Mouse (Mus musculus) neutrophil, adult 5-6 weeks (primary cell): ENCODE results near the gene Kiz. TPM values are rescaled to one million over a fixed set of nuclear protein-coding genes. Genes with fewer than 3 reads are reported as not detected.
A peak's percentile ranks its signal among the peaks of the same experiment; 100 is the strongest.

Source experiments
- ATAC-seq: fragments of 151-379, 151-347 bp; 2 replicates; pipeline ENCODE4 v1.8.0; 2017; ENCODE audit warnings: mild to moderate bottlenecking, moderate TSS enrichment; ENCODE audit not compliant: insufficient number of reproducible peaks, poor library complexity, low FRiP score, severe bottlenecking; ENCODE audit errors: extremely low read depth
- total RNA-seq: library from RNA; stranded (forward); fragments of 200-1000 nt; gene quantifications from 2 replicates; pipeline ENCODE4 v1.2.3, GENCODE M21; 2017

Gene Kiz
- total RNA-seq, 1 experiment from 2014 or later = 37.2 TPM

- no peak for ATAC-seq
Measured at GRCm38 (mm10) chr2:146956366-146956765, 100.7 kb downstream of the Kiz start.

DNA sequence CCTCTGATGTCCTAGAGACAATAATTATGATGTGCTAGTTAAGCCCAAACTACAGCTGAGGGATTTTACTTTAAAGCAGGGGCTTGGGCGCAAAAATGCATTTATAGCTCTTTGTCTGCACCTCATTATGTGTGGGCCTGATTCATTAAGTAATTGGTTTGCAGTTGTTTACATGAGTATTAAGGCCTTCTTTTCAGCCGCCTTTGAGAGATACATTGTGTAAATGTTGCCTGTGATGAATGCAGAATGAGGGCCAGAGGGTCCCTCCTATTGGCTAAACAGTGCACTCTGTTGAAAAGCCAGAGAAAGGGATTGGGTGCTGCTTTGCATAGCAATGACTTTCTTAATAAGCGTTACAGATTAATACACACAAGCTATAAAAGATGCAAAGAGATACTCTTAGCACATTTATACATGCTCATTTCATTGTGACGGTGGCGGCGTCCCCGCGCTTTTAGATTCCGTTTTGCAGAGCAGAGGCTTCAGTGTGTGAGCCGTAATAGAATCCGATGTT, 102.8 kb downstream of the Kiz start:
- ATAC-seq = no peak

- peak; percentile 83; the same call in 1 of the 2 replicates for ATAC-seq
Measured at GRCm38 (mm10) chr2:146958951-146959821, 103.5 kb downstream of the Kiz start.

- ATAC-seq = no peak
Measured at GRCm38 (mm10) chr2:146975024-146975423, 119.4 kb downstream of the Kiz start.

DNA sequence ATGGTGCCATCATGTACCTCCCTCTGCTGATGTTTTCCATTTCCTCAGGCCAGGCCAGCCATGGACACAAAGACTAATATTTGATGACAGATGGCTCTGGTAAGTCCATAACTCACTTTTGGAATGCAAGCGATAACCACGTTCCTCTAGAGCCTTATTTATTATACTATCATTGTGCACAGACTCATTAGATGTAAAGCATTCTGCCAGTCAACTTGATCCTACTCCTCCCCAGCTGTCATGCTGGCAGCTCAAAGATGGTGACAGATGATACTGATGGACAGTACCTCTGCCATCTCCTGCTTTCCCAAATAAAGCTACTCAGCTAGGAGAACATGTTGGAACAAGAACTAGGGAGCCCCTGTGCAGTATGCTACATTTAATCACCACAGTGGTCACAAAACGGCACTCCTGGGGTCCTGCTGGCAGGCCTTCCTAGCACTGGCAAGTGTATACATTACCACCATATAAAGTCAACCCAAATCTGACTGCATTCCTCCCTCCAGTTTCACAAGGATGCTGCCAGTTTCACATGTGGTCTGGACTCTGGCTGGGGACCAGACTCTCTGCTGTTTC, 119.9 kb downstream of the Kiz start:
- ATAC-seq = no peak

DNA sequence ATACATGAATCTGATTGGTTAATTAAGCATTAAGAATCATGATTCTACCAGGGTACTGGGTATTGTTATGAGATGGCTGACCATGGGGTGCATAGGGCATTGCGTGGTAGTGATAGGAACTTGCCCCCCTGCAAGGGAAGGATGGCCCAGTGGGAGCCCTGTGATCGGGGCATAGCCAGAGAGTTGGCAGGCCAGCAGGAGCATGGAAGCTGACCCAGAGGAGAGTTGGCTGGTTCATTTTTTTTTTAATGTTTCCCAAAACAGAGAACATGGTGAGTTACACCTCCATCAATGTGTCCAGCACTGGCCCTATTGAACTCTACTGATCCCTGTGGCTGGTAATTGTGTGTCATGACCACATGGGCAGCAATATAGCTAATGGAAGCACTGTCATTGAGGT, 127.1 kb downstream of the Kiz start:
- no peak for ATAC-seq

DNA sequence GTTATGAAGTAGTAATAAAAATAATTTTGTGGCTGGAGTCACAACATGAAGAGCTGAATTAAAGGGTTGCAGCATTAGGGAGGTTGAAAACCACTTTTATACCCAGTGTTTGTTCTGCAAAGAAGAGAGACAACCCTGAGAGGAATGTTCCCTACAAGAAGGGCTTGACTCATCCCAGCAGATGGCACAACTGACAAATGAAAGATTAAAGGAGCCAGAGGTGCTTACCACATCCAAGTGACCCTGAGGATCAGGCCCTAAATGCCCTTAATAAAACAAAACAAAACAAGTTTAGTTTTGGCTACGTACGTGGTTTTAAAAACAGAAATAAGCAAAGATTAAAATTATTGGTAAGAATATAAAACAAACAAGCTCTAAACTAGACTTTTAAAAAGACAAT, 129.2 kb downstream of the Kiz start:
- no peak for ATAC-seq

- ATAC-seq = no peak
Measured at GRCm38 (mm10) chr2:146985807-146986206, 130.1 kb downstream of the Kiz start.

- ATAC-seq = no peak
Measured at GRCm38 (mm10) chr2:146986429-146986828, 130.8 kb downstream of the Kiz start.

- no peak for ATAC-seq
Measured at GRCm38 (mm10) chr2:147007265-147007664, 151.6 kb downstream of the Kiz start.

DNA sequence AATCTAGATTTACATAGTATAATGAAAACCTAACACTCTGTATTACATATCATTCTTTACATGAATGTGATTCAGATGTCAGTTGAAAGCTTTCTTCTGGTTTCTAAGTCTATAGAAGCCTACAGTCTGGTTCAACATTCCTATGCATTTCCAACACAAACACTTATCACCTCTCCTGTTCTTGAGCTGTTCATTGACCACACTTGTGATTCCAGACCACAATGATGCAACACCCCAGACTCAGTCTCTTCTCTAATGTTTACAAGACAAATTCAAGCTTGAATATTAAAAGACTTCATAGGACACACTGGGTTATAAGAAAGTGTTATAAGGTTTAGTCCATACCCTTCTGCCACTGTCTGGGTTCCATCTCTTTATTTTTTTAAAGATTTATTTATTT, 153.4 kb downstream of the Kiz start:
- ATAC-seq = no peak

DNA sequence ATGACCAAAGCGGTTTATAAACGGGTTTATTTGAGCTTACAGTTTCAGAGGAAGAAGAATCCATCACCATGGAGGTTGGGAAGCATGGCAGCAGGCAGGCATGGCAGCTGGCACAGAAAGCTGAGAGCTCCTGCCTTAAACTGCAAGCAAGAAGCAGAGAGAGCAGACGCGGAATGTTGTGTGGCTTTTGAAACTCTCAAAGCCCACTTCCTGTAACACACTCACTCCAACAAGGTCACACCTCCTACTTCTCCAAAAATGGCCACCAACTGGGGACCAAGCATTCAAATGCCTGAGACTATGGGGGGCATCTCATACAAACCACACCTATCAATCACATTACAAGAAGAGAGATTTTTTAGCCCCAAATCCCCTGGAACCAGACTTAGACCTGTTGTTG, 154.5 kb downstream of the Kiz start:
- ATAC-seq = no peak

DNA sequence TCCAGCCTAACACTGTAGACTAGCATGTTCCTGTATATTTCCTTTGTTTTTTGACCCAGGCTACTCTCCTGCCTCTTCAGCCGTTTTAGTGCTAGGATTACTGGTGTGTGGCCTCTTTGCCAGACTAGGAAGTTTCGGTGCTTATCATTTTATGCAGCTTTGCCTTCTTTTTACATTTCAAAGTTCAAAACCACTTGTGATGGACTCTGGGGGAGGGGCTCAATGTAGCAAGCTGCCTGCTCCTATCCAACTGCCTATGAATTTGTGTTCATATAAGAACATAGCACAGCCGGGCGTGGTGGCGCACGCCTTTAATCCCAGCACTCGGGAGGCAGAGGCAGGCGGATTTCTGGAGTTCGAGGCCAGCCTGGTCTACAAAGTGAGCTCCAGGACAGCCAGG, 155.3 kb downstream of the Kiz start:
- no peak for ATAC-seq

- peak; percentile 38; the same call in 1 of the 2 replicates for ATAC-seq
Measured at GRCm38 (mm10) chr2:147011474-147012140, 155.9 kb downstream of the Kiz start.

DNA sequence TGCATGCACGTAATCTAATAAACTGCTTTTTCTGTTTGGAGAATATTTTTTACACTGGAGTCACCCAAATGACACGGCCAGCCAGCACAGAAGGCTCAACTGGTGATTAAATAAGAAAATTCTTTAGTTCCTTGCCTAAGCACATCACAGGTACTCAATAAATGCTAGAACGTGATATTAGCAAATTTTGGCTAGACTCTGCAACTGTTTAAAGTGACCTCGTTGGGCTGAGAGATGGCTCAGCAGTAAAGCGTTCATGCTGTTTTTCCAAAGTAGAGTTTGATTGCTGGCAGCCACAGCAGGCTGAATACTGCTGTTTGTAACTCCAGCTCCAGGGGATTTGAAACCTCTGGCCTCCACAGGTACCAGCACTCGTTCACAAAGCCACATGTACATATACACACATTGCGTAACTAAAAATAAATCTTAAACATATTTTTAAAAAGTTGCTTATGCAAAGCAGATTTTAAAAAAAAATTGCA, 156.5 kb downstream of the Kiz start:
- ATAC-seq = 0 out of 2 replicates have a peak, but pooled peaks have one; percentile 0

DNA sequence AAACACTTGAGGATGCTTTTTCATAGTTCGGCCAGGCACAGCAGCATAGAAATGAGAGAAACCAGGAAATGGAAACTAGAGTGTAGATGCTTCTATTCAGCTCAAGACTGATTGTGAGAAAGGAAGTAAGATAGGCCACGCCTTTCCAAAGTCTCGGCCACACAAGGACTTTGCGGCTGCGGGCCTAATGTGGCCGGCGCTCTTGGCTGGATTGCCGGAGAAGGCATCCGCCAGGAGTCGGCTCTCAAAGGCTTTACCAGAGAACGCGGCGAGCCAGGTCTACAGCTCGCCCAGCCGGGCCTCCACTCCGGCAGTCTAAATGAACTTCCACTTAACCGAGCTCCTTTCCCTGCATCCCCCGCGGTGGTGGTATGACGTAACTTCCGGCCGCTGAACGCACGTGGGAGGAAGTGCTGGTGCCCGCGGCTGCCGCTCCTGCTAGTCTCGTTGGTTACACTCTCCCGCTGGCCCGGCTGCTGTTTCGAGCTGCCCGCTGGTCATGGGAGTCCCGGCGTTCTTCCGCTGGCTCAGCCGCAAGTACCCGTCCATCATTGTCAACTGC, 157.0 kb downstream of the Kiz start, which contains the start of gene Xrn2:
Xrn2 (plus strand) TSS at position 374 of the 562 bp plus-strand sequence.
- peak; percentile 85 for ATAC-seq

DNA sequence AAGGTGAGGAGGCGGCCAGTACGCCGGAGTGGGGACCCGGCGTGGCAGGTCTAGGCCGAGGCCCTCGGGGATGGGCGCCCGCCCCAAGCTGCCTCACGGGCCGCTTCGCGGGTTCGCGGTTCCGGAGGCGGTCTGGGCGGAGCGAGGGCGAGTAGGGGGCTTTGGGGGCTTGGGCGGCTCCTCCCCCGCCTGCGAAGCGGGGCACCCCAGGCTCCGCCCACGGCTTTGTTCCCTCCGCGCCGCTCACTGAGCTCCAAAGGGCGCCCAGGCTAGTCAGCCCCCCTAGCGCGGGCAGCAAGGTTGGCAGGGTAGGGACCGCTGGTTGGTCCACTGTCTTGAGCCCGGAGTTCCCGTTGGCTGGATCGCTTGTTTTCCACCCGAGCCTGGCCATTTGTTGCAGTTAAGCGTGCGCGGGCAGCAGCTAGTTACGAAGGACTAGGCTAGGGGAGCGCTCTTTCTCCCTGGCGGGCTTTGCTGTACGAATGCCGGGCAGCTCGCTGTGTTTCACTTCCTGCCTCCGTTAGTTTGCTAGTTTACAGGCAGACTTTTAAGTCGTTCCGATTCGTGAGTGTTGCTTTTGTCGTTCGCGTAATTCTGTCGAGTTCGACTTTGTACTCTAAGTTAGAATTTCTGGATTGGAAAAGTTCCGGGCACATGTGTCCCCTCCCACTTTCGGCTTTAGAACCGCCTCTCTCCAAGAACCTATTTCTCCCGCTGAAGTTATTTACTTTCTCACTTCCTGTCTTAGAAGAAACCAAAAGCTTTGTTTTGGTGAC, 157.7 kb downstream of the Kiz start:
- peak; percentile 23; the same call in 1 of the 2 replicates for ATAC-seq

DNA sequence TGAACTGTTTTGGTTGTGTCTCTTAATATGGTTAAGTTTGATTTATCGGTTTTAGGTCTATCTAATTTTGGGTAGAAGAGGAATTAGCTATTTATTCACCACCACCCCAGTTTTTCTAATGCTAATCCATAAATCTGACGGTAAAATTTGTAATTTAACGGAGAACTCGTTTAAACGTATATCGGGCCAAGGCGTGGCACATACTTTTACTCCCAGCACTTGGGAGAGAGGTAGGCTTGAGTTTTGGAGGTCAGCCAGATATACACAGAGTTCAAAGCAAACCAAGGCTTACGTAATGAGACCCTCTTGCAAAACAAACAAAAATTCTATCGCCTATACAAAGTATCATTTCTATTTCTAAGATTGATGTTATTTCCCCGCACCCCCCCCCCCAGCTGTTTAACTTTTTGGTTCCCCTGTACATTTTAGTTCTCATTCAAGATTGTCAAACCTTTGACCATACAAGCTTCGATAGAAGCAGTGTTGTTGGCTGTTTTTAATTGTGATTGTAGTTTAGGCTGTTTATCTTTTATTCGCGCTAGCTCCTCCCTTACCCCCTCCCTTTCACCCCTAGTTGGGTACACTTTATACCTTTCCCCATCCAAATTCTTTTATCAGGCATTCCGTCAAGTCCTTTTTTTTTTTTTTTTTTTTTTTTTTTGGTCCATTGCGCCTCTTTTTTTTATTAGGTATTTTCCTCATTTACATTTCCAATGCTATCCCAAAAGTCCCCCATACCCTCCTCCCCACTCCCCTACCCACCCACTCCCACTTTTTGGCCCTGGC, 158.6 kb downstream of the Kiz start:
- ATAC-seq = no peak
